Mouse (Mus musculus): ENCODE measurements at regions not wholly inside any gene's neighbourhood (a gene's known extent, or its start where the extent isn't known, plus 50 kb on each side); places are given as distances from the start of the nearest gene placed in this dataset.

DNA sequence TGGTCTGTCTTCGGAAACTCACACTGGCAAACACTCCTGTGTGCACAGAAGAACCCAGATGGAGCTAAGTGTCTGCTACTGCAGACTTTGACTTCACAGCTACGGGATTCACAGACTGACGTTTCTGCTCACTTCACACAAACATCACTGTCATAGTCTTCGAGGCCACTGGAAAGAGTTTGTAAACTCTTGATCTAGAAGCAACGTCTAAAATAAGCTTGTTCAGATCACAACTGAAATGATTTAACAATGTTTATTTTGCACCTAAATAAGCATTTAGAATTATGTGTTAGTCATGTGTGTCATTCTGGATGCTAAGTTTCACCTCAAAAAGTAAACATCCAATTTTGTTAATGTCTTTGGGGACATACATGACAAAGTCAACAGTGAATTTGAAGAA, 221.7 kb downstream of the Gm19410 start:
- H3K27ac ChIP-seq (replicated peaks), result no peak overlapping the region
- no peak overlapping the region for H3K9ac ChIP-seq (ENCODE audit: low read length)
- no peak overlapping the region for H3K4me3 ChIP-seq (ENCODE audit: low read depth, low read length)
- no peak overlapping the region for H3K4me2 ChIP-seq (replicated peaks; ENCODE audit: low read depth)
- ATAC-seq (ENCODE audit: low FRiP score, low TSS enrichment), result no peak
- 45% methylated on average over 5 of the region's 5 CpGs for WGBS
- DNase-seq (ENCODE audit: low spot score), result no peak
- no peaks in the 10 kb centered on the region for H3K36me3 ChIP-seq (ENCODE audit: control insufficient read depth, insufficient read depth, low read length)
- 0 out of 2 replicates have a peak, but pooled peaks cover 2% of the 10 kb centered on the region for H3K4me1 ChIP-seq (replicated peaks; ENCODE audit: control insufficient read depth, insufficient read depth)
- H3K27me3 ChIP-seq (ENCODE audit: control insufficient read depth, insufficient read depth, low read length), result no peaks in the 10 kb centered on the region
- TF ChIP-seq CTCF (IDR thresholded peaks at IDR 0.05; ENCODE audit: low read depth), result no peak
- TF ChIP-seq EP300 (optimal IDR thresholded peaks at IDR 0.05), result no peak
- no peaks in the 10 kb centered on the region for H3K9me3 ChIP-seq (ENCODE audit: control insufficient read depth, low read length)

DNA sequence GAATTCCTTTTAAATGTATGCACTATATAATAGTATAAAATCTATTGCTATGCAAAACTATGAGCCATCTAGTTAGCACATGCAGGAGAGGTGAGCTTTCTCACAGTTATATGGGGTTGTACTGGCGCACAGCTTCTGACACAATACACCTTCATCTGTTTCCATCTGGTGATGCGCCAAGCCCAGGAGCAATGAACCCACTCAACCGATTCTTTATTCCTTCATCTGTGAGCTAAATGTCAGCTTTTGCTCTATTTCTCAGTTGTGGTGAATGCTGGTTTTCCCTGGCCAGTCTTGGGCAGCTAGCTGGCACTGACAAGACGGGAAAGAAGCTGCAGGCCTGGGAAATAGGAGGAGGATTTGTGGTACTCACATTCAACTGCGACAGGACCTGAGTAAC, 225.4 kb downstream of the Gm19410 start:
- Histone ChIP-seq H3K36me3 (ENCODE audit: control insufficient read depth, insufficient read depth, low read length) (no peaks in the 10 kb centered on the region), H3K9ac (ENCODE audit: low read length) (no peak overlapping the region), H3K27ac (replicated peaks) (no peak overlapping the region), H3K4me3 (ENCODE audit: low read depth, low read length) (no peak overlapping the region), H3K4me1 (replicated peaks; ENCODE audit: control insufficient read depth, insufficient read depth) (no peaks in the 10 kb centered on the region), H3K9me3 (ENCODE audit: control insufficient read depth, low read length) (no peaks in the 10 kb centered on the region), H3K27me3 (ENCODE audit: control insufficient read depth, insufficient read depth, low read length) (no peaks in the 10 kb centered on the region), H3K4me2 (replicated peaks; ENCODE audit: low read depth) (no peak overlapping the region)
- DNase-seq (ENCODE audit: low spot score) (no peak), ATAC-seq (ENCODE audit: low FRiP score, low TSS enrichment) (no peak)
- TF ChIP-seq EP300 (optimal IDR thresholded peaks at IDR 0.05) (no peak), CTCF (IDR thresholded peaks at IDR 0.05; ENCODE audit: low read depth) (no peak)
- WGBS, result 89% methylated on average over 5 of the region's 5 CpGs

DNA sequence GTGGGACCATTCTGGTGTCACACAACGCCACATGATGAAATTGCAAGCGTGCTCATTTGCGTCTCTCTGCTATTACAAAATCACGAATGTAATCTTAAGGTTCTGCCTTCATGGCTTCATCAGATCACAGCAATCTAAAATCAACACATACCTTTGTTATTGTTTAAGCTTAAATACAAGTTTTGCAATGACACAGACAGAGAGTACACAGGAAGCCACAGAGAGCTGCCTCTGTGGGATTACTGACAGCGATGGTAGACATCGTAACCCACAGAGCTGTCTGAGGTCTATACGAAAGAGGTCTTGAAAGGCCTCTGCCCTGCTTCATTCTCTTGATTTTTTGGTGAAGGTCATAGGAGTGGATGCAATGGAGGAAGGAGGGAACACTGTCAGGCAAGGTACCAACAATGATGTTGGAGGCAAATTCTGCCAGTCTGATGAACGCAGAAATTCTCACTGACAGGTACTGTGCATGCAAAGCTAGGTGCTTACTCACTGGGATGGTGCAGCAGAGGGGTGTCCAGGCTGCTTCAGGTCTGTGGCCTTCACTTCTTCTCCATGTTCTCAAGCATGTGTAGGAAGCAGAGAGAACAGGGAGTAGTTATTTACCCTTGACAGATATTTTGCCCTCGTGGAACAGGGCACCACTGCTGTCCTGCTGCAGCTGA, 226.5 kb downstream of the Gm19410 start:
- H3K9ac ChIP-seq (ENCODE audit: low read length), result no peak overlapping the region
- no peak overlapping the region for H3K27ac ChIP-seq (replicated peaks)
- ATAC-seq (ENCODE audit: low FRiP score, low TSS enrichment) (no peak), DNase-seq (ENCODE audit: low spot score) (no peak)
- no peaks in the 10 kb centered on the region for H3K36me3 ChIP-seq (ENCODE audit: control insufficient read depth, insufficient read depth, low read length)
- no peaks in the 10 kb centered on the region for H3K9me3 ChIP-seq (ENCODE audit: control insufficient read depth, low read length)
- WGBS, result 82% methylated on average over 9 of the region's 9 CpGs
- TF ChIP-seq CTCF (IDR thresholded peaks at IDR 0.05; ENCODE audit: low read depth) (no peak), EP300 (optimal IDR thresholded peaks at IDR 0.05) (no peak)
- H3K4me1 ChIP-seq (replicated peaks; ENCODE audit: control insufficient read depth, insufficient read depth), result no peaks in the 10 kb centered on the region
- H3K27me3 ChIP-seq (ENCODE audit: control insufficient read depth, insufficient read depth, low read length), result no peaks in the 10 kb centered on the region
- H3K4me2 ChIP-seq (replicated peaks; ENCODE audit: low read depth), result no peak overlapping the region
- no peak overlapping the region for H3K4me3 ChIP-seq (ENCODE audit: low read depth, low read length)

GRCm38 (mm10) chr8:35996330-35997077, 230.9 kb downstream of the Gm19410 start:
- TF ChIP-seq EP300 (optimal IDR thresholded peaks at IDR 0.05), result no peak
- TF ChIP-seq CTCF (IDR thresholded peaks at IDR 0.05; ENCODE audit: low read depth), result no peak
- H3K4me1 ChIP-seq (replicated peaks; ENCODE audit: control insufficient read depth, insufficient read depth), result no peaks in the 10 kb centered on the region
- no peaks in the 10 kb centered on the region for H3K36me3 ChIP-seq (ENCODE audit: control insufficient read depth, insufficient read depth, low read length)
- DNase-seq (ENCODE audit: low spot score) (no peak), ATAC-seq (ENCODE audit: low FRiP score, low TSS enrichment) (no peak)
- no peaks in the 10 kb centered on the region for H3K27me3 ChIP-seq (ENCODE audit: control insufficient read depth, insufficient read depth, low read length)
- H3K9me3 ChIP-seq (ENCODE audit: control insufficient read depth, low read length), result no peaks in the 10 kb centered on the region
- H3K4me3 ChIP-seq (ENCODE audit: low read depth, low read length), result no peak overlapping the region
- no peak overlapping the region for H3K9ac ChIP-seq (ENCODE audit: low read length)
- WGBS, result 48% methylated on average over 6 of the region's 6 CpGs
- no peak overlapping the region for H3K4me2 ChIP-seq (replicated peaks; ENCODE audit: low read depth)
- no peak overlapping the region for H3K27ac ChIP-seq (replicated peaks)

DNA sequence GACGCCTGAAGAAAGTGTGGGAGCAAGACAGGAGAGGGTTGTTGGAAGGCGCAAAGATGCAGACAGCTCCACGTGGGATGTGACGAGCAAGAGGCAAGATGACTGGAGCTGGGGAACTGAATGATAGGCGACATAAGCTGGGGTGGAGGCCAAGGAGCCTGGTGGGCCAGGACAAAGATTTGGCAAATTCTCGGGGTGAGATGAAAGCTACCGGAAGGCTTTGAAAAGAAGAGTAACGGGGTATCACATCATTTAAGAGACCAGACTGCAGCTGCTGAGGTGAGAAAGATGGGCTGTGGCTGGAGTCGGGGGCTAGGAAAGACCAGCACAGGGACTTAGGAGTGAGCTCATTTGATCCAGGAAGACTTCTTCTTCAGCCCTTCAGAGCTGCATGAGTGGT, 234.0 kb downstream of the Gm19410 start:
- H3K9ac ChIP-seq (ENCODE audit: low read length), result no peak overlapping the region
- no peaks in the 10 kb centered on the region for H3K27me3 ChIP-seq (ENCODE audit: control insufficient read depth, insufficient read depth, low read length)
- H3K4me2 ChIP-seq (replicated peaks; ENCODE audit: low read depth), result no peak overlapping the region
- H3K4me1 ChIP-seq (replicated peaks; ENCODE audit: control insufficient read depth, insufficient read depth), result no peaks in the 10 kb centered on the region
- H3K36me3 ChIP-seq (ENCODE audit: control insufficient read depth, insufficient read depth, low read length), result no peaks in the 10 kb centered on the region
- no peak overlapping the region for H3K4me3 ChIP-seq (ENCODE audit: low read depth, low read length)
- DNase-seq (ENCODE audit: low spot score) (no peak), ATAC-seq (ENCODE audit: low FRiP score, low TSS enrichment) (no peak)
- WGBS, result 85% methylated on average over 9 of the region's 9 CpGs
- TF ChIP-seq CTCF (IDR thresholded peaks at IDR 0.05; ENCODE audit: low read depth) (no peak), EP300 (optimal IDR thresholded peaks at IDR 0.05) (no peak)
- H3K27ac ChIP-seq (replicated peaks), result no peak overlapping the region
- no peaks in the 10 kb centered on the region for H3K9me3 ChIP-seq (ENCODE audit: control insufficient read depth, low read length)

- no peak for TF ChIP-seq EP300 (optimal IDR thresholded peaks at IDR 0.05)
- TF ChIP-seq CTCF (IDR thresholded peaks at IDR 0.05; ENCODE audit: low read depth), result no peak
- no peaks in the 10 kb centered on the region for H3K27me3 ChIP-seq (ENCODE audit: control insufficient read depth, insufficient read depth, low read length)
- H3K4me2 ChIP-seq (replicated peaks; ENCODE audit: low read depth), result no peak overlapping the region
- no peak for DNase-seq (ENCODE audit: low spot score)
- H3K27ac ChIP-seq (replicated peaks), result no peak overlapping the region
- no peak overlapping the region for H3K4me3 ChIP-seq (ENCODE audit: low read depth, low read length)
- H3K9ac ChIP-seq (ENCODE audit: low read length), result no peak overlapping the region
- no peaks in the 10 kb centered on the region for H3K9me3 ChIP-seq (ENCODE audit: control insufficient read depth, low read length)
- ATAC-seq (ENCODE audit: low FRiP score, low TSS enrichment), result no peak
- no peaks in the 10 kb centered on the region for H3K36me3 ChIP-seq (ENCODE audit: control insufficient read depth, insufficient read depth, low read length)
- 60% methylated on average over 2 of the region's 2 CpGs for WGBS
- no peaks in the 10 kb centered on the region for H3K4me1 ChIP-seq (replicated peaks; ENCODE audit: control insufficient read depth, insufficient read depth)
Measured at GRCm38 (mm10) chr8:36004387-36004786, 238.8 kb downstream of the Gm19410 start.

Data from stomach, postnatal 0 days (tissue).